Mouse (Mus musculus) neural tube, embryonic 14.5 days (tissue): ENCODE data around the gene Tsc1. TPM values are rescaled to one million over a fixed set of nuclear protein-coding genes. Genes with fewer than 3 reads are reported as not detected.

ENCODE experiments used
- ATAC-seq: fragments of 200-750 bp; cut with Nextera tagmentation; 2 replicates; pipeline ENCODE4 v1.8.0; 2017; ENCODE audit warnings: low read depth, mild to moderate bottlenecking, moderate TSS enrichment, moderate library complexity
- H3K27ac ChIP-seq: fragments of 300-500 bp; sonication (generic); 2 replicates; pipeline ENCODE4 v1.5.1; 2014; ENCODE audit warnings: low read depth, mild to moderate bottlenecking, control low read depth, low read length, moderate library complexity, mixed read lengths
- H3K27me3 ChIP-seq: fragments of 300-500 bp; sonication (generic); 2 replicates; pipeline ENCODE4 v1.6.1; 2014; ENCODE audit warnings: low read length; ENCODE audit not compliant: control insufficient read depth, insufficient read depth
- H3K36me3 ChIP-seq: fragments of 300-500 bp; sonication (generic); 2 replicates; pipeline ENCODE4 v1.6.1; 2014; ENCODE audit warnings: low read length, mixed read lengths; ENCODE audit not compliant: control insufficient read depth, insufficient read depth
- H3K4me1 ChIP-seq: fragments of 300-500 bp; sonication (generic); 2 replicates; pipeline ENCODE4 v1.6.1; 2014; ENCODE audit warnings: low read length; ENCODE audit not compliant: control insufficient read depth, insufficient read depth
- H3K4me2 ChIP-seq: fragments of 300-500 bp; sonication (generic); 2 replicates; pipeline ENCODE4 v1.6.1; 2014; ENCODE audit warnings: mild to moderate bottlenecking, low read depth, low read length, control low read depth
- H3K4me3 ChIP-seq: fragments of 300-500 bp; sonication (generic); 2 replicates; pipeline ENCODE4 v1.5.1; 2014; ENCODE audit warnings: low read depth, low read length, control low read depth, mixed read lengths
- H3K9ac ChIP-seq: fragments of 300-500 bp; sonication (generic); replicated peaks from 2 replicates; pipeline ENCODE4 v1.6.1; 2014; ENCODE audit warnings: low read depth, mild to moderate bottlenecking, control low read depth, low read length, mixed read lengths
- H3K9me3 ChIP-seq: fragments of 300-500 bp; sonication (generic); 2 replicates; pipeline ENCODE4 v1.6.1; 2016; ENCODE audit warnings: low read length; ENCODE audit not compliant: control insufficient read depth
- WGBS: fragments of 180-500 bp; shearing (Covaris S2); extraction: QIAGEN DNeasy Blood & Tissue Kit; methylation state at CpG from one replicate; pipeline ENCODE4 v1.1.7; 2014; 5-methylcytosine and 5-hydroxymethylcytosine counted together
- microRNA-seq: library from miRNA; unstranded; fragments of <30 nt; microRNA quantifications from one replicate; pipeline ENCODE4, GENCODE M21; 2016
- polyA plus RNA-seq: library from polyadenylated mRNA; unstranded; fragments of >200 nt; fragmentation: Nextera tagmentation; extraction: Ambion mirVana; gene quantifications from 2 replicates; pipeline ENCODE4 v1.2.1, GENCODE M21; 2014

Tsc1 gene
- polyA plus RNA-seq, 1 experiment from 2014 or later = 32.2 TPM

GRCm38 (mm10) chr2:28727786-28728404 lies 86.9 kb downstream of the Tsc1 start:
- WGBS = 7% methylated on average over 16 of the region's 16 CpGs

GRCm38 (mm10) chr2:28730676-28731075 lies 89.6 kb downstream of the Tsc1 start:
- Histone ChIP-seq H3K4me1 (peaks cover 13% of the 10 kb centered on the region), H3K27ac (no peak overlapping the region), H3K4me2 (no peak overlapping the region), H3K9ac (no peak overlapping the region), H3K36me3 (no peaks in the 10 kb centered on the region), H3K4me3 (no peak overlapping the region), H3K27me3 (no peaks in the 10 kb centered on the region), H3K9me3 (no peaks in the 10 kb centered on the region)
- no peak for ATAC-seq

More at GRCm38 (mm10) chr2:28727786-28728404, 86.9 kb downstream of the Tsc1 start:
- Histone ChIP-seq H3K27me3 (no peaks in the 10 kb centered on the region), H3K9me3 (no peaks in the 10 kb centered on the region), H3K27ac (no peak overlapping the region), H3K4me3 (no peak overlapping the region), H3K9ac (0 out of 2 replicates have a peak overlapping the region, but pooled peaks have one; percentile 4), H3K36me3 (no peaks in the 10 kb centered on the region), H3K4me2 (no peak overlapping the region), H3K4me1 (peaks cover 13% of the 10 kb centered on the region)
- ATAC-seq = peak; percentile 46; the same call in 1 of the 2 replicates

DNA sequence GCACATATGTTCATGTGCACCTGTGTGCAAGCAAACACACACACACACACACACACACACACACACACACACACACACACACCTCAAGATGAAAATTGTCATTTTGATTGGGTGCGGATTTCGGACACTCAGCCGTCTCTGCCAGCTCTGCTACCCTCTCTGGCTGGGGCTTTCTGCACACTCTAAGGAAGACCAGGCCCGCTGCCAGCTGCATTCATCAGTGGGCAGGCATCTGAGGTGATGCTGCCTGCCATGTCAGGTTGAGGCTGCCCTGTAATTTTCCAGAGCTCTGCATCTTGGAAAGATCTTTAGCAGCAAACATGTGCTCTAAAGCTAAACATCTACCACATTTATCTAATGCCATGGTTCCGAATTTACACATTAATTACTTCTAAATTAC lies 96.1 kb downstream of the Tsc1 start:
- Histone ChIP-seq H3K27ac (no peak overlapping the region), H3K9ac (no peak overlapping the region), H3K4me1 (no peaks in the 10 kb centered on the region), H3K27me3 (no peaks in the 10 kb centered on the region), H3K4me2 (no peak overlapping the region), H3K9me3 (no peaks in the 10 kb centered on the region), H3K4me3 (no peak overlapping the region), H3K36me3 (no peaks in the 10 kb centered on the region)
- ATAC-seq = no peak
- WGBS = 80% methylated on average over 5 of the region's 5 CpGs

- H3K36me3 ChIP-seq = no peaks in the 10 kb centered on the region
- no peak overlapping the region for H3K4me2 ChIP-seq
- no peak overlapping the region for H3K4me3 ChIP-seq
- no peaks in the 10 kb centered on the region for H3K9me3 ChIP-seq
- WGBS = 83% methylated on average over 5 of the region's 5 CpGs
- no peak for ATAC-seq
- H3K9ac ChIP-seq = no peak overlapping the region
- H3K4me1 ChIP-seq = no peaks in the 10 kb centered on the region
- H3K27ac ChIP-seq = no peak overlapping the region
- no peaks in the 10 kb centered on the region for H3K27me3 ChIP-seq
Observed at GRCm38 (mm10) chr2:28740159-28740558, 99.1 kb downstream of the Tsc1 start.

Small RNA genes within 50 kb of the gene (microRNA-seq; reads per million reads assigned to microRNA genes)
- gene Gm22824 (not detected), gene Mir3088 (not detected)

Other genes starting within 250 kb of the Tsc1 start
- gene Ppp1r26, start 194.4 kb upstream of the Tsc1 start, polyA plus RNA-seq = 14.1 and 15.9 TPM in 2 replicates
- gene 1700007K13Rik, start 174.9 kb upstream of the Tsc1 start, polyA plus RNA-seq = 4.7 and 7.5 TPM in 2 replicates
- gene Mrps2, start 173.2 kb upstream of the Tsc1 start, polyA plus RNA-seq = 57.2 and 57.7 TPM in 2 replicates
- gene Gbgt1, start 144.3 kb upstream of the Tsc1 start, polyA plus RNA-seq = 0.23 and 1.6 TPM in 2 replicates
- gene Gm10134, start 135.1 kb upstream of the Tsc1 start, polyA plus RNA-seq = 3.5 TPM in 1 of 2 replicates, not detected in the other
- 76.5 and 88.2 TPM in 2 replicates for gene Ralgds, start 128.1 kb upstream of the Tsc1 start, polyA plus RNA-seq
- not detected in 2 replicates for gene Cel, start 77.8 kb upstream of the Tsc1 start, polyA plus RNA-seq
- gene Gtf3c5, start 57.5 kb upstream of the Tsc1 start, polyA plus RNA-seq = 28.0 and 30.7 TPM in 2 replicates
- gene Gfi1b, start 19.2 kb upstream of the Tsc1 start, polyA plus RNA-seq = 0.15 TPM in 1 of 2 replicates, not detected in the other
- gene Spaca9, start 58.5 kb downstream of the Tsc1 start, polyA plus RNA-seq = 1.6 TPM in 2 replicates
- 1.4 and 1.5 TPM in 2 replicates for gene Ak8, start 58.9 kb downstream of the Tsc1 start, polyA plus RNA-seq
- gene Gtf3c4, start 199.1 kb downstream of the Tsc1 start, polyA plus RNA-seq = 32.0 and 33.7 TPM in 2 replicates
- gene Ddx31, start 199.2 kb downstream of the Tsc1 start, polyA plus RNA-seq = 11.2 and 11.5 TPM in 2 replicates